Mouse (Mus musculus): ENCODE measurements around the gene Tbc1d2.
"Not testable (repeated sequence)": the region's sequence is repeated elsewhere in the genome, so short reads cannot be mapped to it uniquely, and the experiment has no call there.

Tbc1d2 gene

DNA sequence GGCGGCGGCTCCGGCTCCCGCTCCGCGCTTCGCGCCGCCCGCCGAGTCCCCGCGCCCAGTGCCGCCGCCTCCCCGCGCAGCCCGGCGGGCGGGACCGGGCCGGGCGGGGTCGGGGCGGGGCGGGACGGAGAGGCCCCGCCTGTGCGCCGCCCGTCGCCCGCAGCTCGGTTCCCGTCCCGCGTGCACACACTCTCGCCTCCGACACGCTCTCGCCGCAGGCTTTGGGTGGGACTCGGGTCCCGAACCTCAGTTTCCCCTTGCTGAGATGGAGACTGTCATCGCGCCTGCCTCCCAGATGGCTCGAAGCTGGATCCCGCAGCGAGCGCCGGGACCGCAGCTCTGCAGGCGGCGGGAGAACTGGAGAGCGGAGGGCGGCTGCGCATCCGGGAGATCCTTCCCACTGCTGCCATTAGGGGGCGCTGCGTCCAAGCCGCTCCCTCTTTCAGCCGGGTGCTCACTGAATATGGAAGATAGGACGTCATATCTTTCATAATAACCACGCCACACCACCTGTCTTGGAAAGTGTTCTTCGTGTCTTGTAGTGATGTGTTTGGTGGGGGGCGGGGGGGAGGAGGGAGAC lies 48.1 kb downstream of the Tbc1d2 start, which contains the start of gene Coro2a:
Gene Coro2a, minus strand, starts transcription at position 359 of the 580 bp plus-strand sequence.
- peak; percentile 40 for DNase-seq (ENCODE audit: low read depth, low spot score)

DNA sequence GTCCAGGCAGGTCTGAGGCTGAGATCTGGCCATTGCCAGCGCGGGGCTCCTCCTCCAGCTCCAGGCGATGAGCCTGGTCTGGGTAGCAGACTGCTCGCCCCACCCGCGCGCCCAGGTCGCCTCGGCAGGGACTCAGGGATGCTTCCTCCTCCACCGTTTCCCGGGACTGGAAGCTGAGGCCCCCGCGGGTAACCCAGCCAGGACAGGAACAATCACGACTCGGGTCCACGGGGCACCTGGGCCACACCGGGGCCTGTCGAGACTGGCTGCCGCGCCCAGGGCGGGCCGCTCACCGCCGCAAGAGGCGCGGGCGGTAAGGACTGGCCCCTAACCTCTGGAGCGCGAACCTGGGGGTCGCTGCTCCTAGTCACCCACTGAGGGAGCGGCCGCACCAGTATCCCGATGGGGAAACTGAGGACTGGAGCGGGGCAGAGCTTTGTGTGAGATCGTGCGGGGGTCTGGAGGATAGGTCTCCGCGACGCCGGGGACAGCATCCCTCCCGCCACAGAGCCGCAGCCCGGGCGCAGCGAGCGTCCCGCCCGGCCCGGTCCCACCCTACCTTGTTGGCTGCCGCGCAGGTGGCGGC lies 48.7 kb downstream of the Tbc1d2 start:
- DNase-seq (ENCODE audit: low read depth, low spot score) = no peak

DNA sequence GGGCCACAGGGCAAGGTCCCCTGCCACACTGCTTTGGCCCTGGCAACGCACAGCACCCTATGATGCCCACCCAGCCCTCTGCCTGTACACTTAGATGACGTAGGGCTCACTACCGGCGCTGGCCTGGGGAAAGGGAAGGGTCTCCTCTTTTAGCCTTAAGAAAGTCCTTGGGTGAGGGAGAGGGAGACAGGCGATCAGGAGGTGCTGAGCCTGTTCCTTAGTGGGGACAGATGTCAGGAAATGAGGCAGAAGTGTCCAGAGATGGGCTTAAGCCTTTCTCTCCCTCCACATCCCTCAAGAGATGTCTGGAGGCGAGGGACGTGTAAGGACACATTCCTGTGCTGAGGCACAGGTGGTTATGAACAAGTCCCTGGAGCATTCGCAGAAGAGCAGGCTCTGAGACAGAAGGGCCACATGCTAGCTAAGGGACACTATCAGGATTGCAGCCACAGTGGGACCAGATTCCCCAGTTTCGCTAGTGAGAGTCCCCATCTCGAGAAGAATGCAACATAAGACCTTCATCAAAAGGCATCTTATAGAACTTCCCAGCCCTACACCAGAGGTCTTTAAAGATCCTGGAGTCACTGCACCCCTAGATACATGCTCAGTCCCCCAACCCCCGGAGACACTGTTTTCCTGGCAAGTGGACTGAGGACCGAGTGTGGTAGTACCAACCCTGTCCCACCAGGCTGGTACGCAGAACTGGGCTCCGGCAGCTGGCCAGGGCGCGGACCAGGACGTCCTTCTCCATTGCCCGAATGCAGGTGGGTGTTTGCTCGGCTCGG lies 49.3 kb downstream of the Tbc1d2 start:
- DNase-seq (ENCODE audit: low read depth, low spot score) = no peak

DNA sequence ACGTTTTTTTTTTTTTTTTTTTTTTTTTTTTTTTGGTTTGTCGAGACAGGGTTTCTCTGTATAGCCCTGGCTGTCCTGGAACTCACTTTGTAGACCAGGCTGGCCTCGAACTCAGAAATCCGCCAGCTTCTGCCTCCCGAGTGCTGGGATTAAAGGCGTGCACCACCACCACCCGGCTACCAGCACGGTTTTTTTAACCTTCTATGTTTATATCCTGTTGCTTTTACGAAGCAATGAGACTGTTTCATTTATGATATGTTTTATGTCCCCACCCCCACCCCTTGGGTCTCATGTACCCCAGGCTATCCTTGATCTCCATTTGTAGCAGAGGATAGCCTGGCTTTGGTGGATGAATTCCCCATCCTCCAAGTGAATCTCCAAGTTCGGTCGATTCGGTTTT lies 50.4 kb downstream of the Tbc1d2 start:
- DNase-seq (ENCODE audit: low read depth, low spot score) = not testable (repeated sequence)

DNA sequence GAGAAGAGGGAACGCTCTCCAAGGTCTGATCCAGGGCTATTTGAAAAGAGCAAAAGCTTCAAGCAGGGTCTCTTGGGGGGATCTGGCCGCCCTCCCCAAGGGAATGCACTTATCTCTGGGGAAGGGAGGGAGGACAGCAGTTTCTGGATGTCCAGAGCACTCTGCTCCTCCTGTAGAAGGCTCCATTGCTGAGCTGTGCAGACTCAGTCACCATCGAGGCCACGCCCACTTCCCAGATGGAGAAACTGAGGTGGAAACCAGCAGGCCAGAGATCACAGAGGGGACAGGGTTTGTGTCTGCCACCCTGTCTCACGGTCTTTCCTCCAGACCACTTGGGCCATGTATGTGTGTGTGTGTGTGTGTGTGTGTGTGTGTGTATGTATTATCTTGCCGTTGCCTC lies 51.0 kb downstream of the Tbc1d2 start:
- DNase-seq (ENCODE audit: low read depth, low spot score) = no peak

DNA sequence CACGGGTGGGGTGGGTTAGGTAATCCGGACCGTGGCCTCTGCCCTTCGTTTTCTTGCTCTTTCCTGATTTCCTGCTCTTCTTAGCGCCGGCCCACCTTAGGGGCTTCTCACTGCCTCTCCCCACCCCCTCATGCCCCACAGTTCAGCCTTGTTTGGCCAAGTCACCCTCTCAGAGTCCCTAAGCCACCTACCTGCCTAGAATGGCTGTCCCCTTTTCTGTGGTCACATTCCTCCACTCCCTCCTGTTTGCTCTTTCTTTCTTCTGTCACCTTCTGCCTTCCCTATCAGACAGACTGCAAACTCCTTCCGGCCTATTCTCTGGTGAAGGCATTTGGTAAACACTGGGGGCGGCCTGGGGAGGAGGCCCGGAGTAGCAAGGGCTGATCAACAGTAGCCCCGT lies 51.9 kb downstream of the Tbc1d2 start:
- DNase-seq (ENCODE audit: low read depth, low spot score) = no peak

DNA sequence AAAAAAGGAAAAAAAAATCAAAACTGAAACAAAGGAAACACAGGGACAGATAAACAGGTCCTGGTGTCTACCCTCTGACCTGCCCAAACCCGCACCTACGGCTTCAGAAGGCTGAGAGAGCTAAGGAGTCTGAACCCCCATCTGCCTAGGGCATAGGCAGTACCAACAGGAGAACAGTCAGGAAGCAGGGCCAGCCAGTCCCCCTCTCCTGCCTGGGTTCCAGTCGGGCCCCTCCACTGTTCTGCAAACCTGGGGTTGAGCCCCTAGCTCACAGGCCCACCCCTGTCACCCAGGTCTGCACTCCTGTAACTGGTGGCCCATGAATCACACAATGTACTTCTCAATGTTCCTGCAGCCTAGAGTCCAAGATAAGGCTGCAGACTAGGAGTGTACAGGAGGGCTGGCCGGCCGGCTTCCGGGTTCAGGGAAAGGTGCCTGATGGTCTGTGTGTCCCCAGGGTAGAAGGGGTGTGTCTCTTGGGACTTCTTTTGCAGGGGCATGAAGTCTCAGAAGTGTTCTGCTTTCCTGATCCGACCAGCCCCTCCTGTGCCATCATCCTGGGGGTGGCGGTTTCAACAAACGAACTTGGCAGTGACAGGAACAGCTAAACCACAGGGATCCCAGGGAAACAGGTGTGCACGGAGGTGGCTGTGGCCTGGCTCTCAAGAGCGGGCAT lies 52.6 kb downstream of the Tbc1d2 start:
- DNase-seq (ENCODE audit: low read depth, low spot score) = no peak

DNA sequence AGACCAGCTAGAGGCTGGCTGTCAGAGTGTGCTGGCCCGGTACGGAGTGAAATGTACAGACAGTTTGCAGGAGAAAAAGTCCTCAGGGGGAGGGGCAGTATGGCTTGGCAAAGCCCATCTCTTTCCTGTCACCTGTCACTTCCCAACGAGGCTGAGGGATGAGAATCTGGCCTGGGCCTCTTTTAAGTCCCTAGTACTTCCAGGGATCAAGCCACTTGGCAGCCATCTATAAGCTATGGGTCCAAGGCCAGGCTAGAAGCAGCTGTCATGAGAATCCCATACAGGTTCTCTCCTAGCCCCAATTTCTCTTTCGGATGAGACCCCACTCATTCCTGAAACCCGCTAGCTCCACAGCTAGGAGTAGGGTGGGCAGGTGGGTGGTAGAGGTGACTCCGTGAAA lies 53.6 kb downstream of the Tbc1d2 start:
- no peak for DNase-seq (ENCODE audit: low read depth, low spot score)

DNA sequence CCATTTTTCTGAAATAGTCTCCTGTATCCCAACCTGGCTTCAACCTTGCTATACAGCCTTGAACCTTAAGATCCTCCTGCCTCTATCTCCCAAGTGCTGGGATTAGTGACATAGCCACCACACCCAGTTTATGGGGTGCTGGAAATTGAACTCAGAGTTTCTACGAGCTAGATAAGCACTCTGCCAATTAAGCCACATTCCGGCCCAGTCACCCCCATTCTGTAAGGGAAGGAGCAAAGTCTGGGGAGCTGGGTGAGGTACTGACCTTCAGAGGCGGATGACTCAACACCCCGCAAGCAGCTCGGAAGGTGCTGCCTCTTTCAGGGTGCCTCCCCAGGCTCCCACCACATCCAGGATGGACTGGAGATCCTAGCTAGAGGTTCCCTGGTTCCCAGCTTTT lies 55.9 kb downstream of the Tbc1d2 start:
- DNase-seq (ENCODE audit: low read depth, low spot score) = no peak

DNA sequence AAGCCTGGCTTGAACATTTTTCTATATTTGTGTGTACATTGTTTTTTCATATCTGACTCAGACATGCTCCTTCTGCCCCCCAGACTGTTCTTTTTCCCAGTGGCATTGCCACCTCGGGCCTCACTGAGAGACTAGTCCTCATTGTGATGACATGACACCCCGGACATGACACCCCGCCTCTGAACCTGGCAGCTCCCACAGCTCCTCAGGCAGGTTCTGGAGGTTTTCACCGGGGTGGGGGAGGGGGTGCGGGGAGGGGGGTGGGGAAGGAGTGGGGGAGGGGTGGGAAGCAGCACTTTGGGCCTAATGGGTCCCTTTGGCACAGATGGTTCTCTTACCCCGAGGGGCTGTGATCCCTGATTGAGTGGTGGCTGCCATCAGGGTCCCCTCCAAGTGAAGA lies 56.5 kb downstream of the Tbc1d2 start:
- no peak for DNase-seq (ENCODE audit: low read depth, low spot score)

DNA sequence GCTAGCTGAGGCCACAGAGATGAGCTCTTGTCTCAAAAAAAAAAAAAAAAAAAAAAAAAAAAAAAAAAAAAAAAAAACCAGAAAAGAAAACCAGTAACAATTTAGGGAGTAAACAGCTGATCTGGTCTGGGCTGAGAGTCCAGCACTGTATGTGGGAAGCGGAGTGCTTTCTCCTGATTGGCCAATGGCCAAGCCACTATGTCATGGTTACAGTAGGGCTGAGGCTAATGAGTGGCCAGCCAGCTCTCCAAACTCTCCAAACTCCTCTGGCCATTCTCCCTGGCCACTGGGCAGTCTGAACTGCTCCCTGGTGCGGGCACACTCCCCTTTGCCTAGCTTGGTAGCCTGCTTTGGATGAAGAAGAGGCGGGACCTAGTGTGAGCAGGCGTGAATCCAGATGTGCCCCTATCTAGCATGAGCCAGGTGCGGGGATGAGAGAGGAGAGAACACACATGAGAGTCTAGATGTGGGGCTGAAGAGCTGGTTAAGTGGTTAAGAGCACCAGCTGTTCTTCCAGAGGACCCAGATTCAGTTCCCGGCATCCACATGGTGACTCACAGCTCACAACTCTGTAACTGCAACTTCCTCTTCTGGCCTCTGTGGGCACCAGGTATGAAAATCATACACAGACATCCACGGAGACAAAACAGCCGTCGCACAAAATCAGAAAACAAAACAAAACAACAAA lies 58.0 kb downstream of the Tbc1d2 start:
- DNase-seq (ENCODE audit: low read depth, low spot score) = no peak

DNA sequence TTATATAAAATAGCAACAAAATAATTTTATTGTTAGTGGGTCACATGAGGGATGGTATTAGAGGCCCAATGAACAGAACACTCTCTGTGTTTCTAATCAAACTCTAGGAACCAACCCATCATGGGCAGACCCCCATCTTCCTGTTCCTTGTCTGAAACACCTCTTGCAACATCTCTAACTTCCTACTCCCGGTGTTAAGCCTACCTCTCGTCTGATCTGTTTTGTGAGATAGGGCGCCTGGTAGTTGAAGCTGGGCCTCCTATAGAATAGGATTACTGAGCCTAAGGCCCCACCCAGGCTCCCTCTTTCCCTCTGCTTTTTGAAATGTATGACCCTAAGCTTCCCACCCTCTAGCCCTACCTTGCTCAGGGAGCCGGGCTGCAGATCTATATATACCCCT lies 59.2 kb downstream of the Tbc1d2 start:
- DNase-seq (ENCODE audit: low read depth, low spot score) = no peak

DNA sequence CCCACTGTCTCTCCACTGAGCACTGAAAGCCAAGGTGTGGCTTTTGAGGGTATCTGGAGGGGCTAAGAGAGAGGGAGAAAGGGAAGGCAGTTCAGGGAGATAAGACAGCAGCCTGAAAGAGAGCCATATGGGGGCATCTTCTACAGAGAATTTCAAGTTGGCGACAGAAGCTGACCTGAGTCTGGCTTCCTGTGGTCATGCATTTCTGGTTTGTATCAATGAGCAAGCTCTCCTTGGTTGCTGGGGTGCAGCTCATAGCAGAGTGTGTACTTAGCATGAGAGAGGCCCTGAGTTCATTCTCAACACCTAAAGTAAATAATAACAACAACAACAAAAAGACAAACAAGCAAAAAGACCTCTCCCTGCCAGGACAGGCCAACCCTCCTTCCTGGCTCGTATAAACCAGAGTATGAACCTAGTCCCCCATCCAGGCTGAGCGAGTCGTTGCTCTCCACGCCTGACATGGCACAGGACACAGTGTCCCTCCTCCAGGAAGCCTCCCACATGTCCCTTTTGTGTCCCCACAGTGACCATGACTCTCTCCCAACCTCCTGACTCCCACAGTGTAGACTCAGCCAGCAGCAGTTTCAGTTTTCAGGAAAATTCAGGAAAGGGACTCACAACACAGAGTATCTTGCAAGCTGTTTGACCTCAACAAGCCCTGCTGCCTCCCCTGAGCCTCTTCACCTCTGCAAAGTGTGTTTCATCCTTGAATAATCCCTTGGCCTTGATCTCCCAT lies 59.9 kb downstream of the Tbc1d2 start:
- DNase-seq (ENCODE audit: low read depth, low spot score) = no peak

DNA sequence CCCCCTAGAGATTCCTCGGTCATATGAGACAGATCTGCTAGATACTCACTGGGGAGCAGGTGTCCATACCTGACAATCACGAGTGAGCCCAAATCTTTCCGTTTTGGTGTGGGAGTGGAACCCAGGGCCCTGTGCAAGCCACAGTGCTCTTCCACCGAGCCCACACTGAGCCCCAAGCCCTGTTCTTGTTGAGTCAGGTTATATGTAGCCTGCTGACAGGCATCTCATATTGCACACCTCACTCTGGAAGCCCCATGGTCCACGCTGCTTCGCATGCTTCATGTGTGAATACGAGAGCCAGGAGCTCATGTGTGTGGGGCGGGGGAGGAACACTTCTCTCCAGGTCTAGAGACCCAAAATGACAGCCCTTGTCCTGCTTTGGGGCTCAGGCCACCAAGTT lies 60.9 kb downstream of the Tbc1d2 start:
- no peak for DNase-seq (ENCODE audit: low read depth, low spot score)

DNA sequence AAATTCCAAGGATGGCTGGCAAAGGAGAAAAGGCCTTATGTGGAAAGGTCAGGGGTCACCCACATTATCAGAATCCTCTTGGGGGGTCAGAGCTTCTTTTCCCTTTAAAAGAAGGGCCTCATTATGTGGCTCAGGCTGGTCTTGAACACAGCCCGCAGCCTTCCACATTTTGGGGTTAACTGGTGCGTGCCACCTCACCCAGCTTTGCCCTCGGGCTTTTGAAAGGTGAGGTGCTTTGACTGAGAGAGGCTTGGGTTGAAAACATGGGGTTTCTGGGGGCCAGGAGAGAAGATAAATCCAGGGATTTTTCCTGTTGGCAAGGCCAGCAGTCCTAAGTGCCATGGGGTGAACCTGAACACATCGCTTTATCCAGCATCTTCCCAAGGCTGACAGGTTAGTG lies 63.5 kb downstream of the Tbc1d2 start:
- no peak for DNase-seq (ENCODE audit: low read depth, low spot score)

DNA sequence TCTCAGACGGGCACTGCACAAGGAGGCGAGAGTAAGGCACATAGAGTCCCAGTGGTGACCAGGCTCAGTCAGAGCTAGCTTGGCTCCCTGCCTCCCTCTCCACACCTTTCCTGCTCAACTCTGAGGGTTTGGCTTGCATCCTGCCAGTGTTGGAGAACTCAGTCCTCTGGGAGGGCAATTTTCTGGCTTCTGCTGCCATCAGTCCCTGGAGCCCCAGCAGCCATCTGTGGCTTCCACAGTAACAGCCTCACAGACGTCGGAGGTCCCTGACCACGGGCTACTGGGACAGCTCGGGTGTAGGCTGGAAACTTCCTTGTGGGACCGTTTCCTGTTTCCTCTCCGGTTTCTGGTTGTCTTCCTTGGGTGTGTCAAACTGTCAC lies 64.2 kb downstream of the Tbc1d2 start:
- DNase-seq (ENCODE audit: low read depth, low spot score) = no peak

DNA sequence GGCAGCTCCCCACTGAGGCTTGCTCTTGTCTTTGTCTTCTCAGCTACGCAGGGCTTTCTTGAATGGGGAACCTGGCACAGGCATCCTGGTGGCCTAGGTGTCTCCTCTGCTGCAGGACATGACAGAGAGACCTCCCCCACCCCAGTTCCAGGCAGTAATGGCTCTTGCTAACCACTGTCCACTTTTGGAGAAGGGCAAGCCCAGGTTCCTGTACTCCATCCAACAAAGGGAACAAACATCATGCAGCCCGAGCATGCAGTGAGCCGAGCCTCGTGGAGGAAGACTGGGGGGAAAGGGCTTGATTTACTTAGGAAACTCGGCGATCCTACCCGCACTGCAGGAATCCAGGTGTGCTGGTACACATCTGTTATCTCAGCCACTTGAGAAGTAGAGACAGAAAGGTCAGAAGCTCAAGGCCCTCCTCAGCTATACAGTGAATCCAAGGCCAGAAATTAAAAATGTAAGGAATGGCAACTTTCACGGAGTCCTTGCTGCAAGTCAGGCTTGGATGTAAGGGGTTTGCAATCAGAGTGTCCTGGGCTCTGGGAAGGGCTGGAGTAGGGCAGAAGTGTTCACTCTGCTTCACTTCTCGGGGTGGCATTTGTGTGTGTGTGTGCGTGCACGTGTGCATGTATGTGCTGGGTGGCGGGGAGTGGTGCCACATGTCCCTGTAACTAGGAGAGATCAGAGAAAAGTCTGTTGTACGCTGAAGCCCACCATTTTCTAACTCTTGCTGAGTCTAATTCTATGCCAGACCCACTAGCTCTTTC lies 64.8 kb downstream of the Tbc1d2 start:
- DNase-seq (ENCODE audit: low read depth, low spot score) = no peak

DNA sequence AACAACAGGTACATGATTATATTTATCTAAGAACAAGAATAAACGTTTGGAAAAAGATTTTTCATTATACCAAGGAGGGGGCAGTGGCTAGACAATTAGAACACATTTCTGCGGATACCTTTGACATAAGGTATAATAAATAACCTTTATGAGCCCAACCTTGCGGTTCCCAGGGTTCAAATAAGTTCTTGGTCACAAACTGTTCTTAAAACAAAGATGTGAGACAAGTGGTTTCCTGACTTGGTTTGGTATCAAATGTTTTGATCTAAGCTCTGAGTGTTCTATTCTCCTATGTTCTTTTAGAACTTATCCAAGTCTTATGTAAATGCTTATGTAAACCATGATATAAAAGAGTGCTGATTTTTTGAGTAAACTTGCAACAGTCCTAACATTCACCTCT lies 65.5 kb downstream of the Tbc1d2 start:
- DNase-seq (ENCODE audit: low read depth, low spot score) = not testable (repeated sequence)

DNA sequence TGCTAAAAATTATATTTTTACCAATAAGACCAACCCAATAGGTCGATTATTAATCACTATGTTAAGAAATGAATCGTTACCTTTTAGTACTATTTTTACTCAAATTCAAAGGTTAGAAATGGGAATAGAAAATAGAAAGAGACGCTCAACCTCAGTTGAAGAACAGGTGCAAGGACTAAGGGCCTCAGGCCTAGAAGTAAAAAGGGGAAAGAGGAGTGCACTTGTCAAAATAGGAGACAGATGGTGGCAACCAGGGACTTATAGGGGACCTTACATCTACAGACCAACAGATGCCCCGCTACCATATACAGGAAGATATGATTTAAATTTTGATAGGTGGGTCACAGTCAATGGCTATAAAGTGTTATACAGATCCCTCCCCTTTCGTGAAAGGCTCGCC lies 65.9 kb downstream of the Tbc1d2 start:
- not testable (repeated sequence) for DNase-seq (ENCODE audit: low read depth, low spot score)

DNA sequence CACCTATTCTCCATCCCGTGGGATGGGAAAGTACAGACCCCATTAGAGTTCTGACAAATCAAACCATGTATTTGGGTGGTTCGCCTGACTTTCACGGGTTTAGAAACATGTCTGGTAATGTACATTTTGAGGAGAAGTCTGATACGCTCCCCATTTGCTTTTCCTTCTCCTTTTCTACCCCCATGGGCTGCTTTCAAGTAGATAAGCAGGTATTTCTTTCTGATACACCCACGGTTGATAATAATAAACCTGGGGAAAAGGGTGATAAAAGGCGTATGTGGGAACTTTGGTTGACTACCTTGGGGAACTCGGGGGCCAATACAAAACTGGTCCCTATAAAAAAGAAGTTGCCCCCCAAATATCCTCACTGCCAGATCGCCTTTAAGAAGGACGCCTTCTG lies 68.0 kb downstream of the Tbc1d2 start:
- DNase-seq (ENCODE audit: low read depth, low spot score) = not testable (repeated sequence)

Data from c-Kit-negative CD71-positive TER-119-positive erythroid progenitor cells, embryonic 14.5 days (primary cell).